Mouse (Mus musculus): ENCODE measurements at regions not wholly inside any gene's neighbourhood (a gene's known extent, or its start where the extent isn't known, plus 50 kb on each side); places are given as distances from the start of the nearest gene placed in this dataset.

DNA sequence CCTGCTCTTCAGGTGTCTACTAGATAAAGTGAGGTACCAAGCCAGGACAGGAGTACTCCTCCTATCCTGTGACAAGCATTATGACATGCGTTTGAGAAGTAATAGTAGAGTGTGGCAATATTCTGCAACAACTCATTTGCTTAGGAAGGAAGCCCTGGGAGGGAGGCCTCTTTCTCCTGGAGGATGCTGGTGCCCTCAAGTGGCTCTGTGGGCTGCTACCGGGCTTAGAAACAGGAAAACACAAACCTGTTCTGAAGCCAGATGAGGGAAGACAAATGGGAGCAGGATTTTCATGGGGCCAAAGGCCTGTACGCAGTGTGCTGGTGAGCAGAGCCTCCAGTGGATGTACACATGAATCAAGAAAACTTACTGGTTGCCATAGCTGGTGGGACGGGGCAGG, 123.8 kb upstream of the Diaph3 start:
- TF ChIP-seq CTCF (IDR thresholded peaks at IDR 0.05) (no peak), POLR2A (IDR thresholded peaks at IDR 0.05; ENCODE audit: insufficient read depth, low read depth, low read length) (no peak)

All from heart, adult 2 months (tissue).